Mouse (Mus musculus) hindbrain, embryonic 11.5 days (tissue): ENCODE measurements at regions not wholly inside any gene's neighbourhood (a gene's known extent, or its start where the extent isn't known, plus 50 kb on each side); places are given as distances from the start of the nearest gene placed in this dataset.

ENCODE experiments used
- ATAC-seq: fragments of 200-750 bp; cut with Nextera tagmentation; 2 replicates; pipeline ENCODE4 v1.8.0; 2017; ENCODE audit warnings: mild to moderate bottlenecking, moderate TSS enrichment, moderate library complexity; ENCODE audit not compliant: low FRiP score
- DNase-seq: peaks from one replicate; pipeline ENCODE4 v3.0.0-alpha.2; 2015; ENCODE audit warnings: low spot score
- H3K27ac ChIP-seq: fragments of 300-500 bp; sonication (generic); 2 replicates; pipeline ENCODE4 v1.5.1; 2014; ENCODE audit warnings: mild to moderate bottlenecking, low read depth, low read length
- H3K27me3 ChIP-seq: fragments of 300-500 bp; sonication (generic); 2 replicates; pipeline ENCODE4 v1.6.1; 2014; ENCODE audit warnings: mild to moderate bottlenecking, low read length, moderate library complexity, mixed read lengths; ENCODE audit not compliant: control insufficient read depth, insufficient read depth
- H3K36me3 ChIP-seq: fragments of 300-500 bp; sonication (generic); 2 replicates; pipeline ENCODE4 v1.6.1; 2014; ENCODE audit warnings: mild to moderate bottlenecking, low read length, moderate library complexity, mixed read lengths; ENCODE audit not compliant: control insufficient read depth, insufficient read depth
- H3K4me1 ChIP-seq: fragments of 300-500 bp; sonication (generic); replicated peaks from 2 replicates; pipeline ENCODE4 v1.6.1; 2014; ENCODE audit warnings: low read length, mixed read lengths; ENCODE audit not compliant: control insufficient read depth, insufficient read depth
- H3K4me2 ChIP-seq: fragments of 300-500 bp; sonication (generic); replicated peaks from 2 replicates; pipeline ENCODE4 v1.6.1; 2014; ENCODE audit warnings: mild to moderate bottlenecking, low read depth, low read length
- H3K4me3 ChIP-seq: fragments of 300-500 bp; sonication (generic); 2 replicates; pipeline ENCODE4 v1.5.1; 2014; ENCODE audit warnings: low read depth, low read length
- H3K9ac ChIP-seq: fragments of 300-500 bp; sonication (generic); 2 replicates; pipeline ENCODE4 v1.6.1; 2014; ENCODE audit warnings: low read depth, low read length
- H3K9me3 ChIP-seq: fragments of 300-500 bp; sonication (generic); 2 replicates; pipeline ENCODE4 v1.6.1; 2016; ENCODE audit warnings: low read length; ENCODE audit not compliant: control insufficient read depth
- WGBS: fragments of 180-500 bp; shearing (Covaris S2); extraction: QIAGEN DNeasy Blood & Tissue Kit; methylation state at CpG from one replicate; pipeline ENCODE4 v1.1.7; 2014; 5-methylcytosine and 5-hydroxymethylcytosine counted together

DNA sequence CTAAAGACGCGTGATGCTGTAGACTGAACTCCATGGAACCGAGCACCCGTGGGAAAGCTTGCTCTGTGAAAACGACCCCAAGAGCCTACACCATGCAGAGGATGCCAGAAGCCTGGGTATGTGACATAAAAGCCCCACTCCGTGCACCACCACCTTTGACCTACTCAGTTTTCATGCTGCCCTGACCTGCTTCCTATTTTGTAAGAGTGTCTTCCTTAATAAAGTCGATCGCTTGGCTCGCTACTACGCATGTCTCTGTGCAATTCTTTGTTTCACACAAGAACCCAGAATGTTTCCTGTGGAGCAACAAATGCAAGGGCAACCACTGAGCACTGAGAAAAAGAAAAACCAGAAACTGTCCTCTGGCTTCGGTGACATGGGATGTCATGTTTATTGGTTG, 60.5 kb downstream of the Sec61b start:
- Histone ChIP-seq H3K9me3 (no peaks in the 10 kb centered on the region), H3K4me3 (no peak overlapping the region), H3K9ac (no peak overlapping the region), H3K27ac (no peak overlapping the region), H3K36me3 (no peaks in the 10 kb centered on the region), H3K4me1 (no peaks in the 10 kb centered on the region), H3K4me2 (no peak overlapping the region), H3K27me3 (no peaks in the 10 kb centered on the region)
- ATAC-seq (no peak), DNase-seq (no peak)
- WGBS = 63% methylated on average over 11 of the region's 11 CpGs

DNA sequence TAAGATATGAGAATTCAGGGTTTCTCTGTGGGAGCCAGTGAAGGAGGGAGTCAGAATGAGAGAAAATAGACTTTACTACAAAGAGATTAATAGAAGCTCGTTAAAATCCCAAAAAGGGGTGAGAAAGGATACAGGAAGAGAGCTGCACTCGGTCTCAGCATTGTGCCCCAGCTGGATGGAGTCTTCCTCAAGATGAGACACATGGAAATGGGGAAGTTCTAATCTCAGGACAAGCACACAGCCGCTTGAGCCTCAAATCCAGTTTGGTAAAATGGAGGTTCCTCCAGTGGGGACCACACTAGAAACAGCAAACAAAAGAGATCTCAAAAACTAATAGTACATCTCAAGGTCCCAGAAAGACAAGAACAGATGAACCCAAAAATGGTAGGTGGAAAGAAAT, 93.2 kb downstream of the Sec61b start:
- ATAC-seq (no peak), DNase-seq (no peak)
- no peaks in the 10 kb centered on the region for H3K9me3 ChIP-seq

DNA sequence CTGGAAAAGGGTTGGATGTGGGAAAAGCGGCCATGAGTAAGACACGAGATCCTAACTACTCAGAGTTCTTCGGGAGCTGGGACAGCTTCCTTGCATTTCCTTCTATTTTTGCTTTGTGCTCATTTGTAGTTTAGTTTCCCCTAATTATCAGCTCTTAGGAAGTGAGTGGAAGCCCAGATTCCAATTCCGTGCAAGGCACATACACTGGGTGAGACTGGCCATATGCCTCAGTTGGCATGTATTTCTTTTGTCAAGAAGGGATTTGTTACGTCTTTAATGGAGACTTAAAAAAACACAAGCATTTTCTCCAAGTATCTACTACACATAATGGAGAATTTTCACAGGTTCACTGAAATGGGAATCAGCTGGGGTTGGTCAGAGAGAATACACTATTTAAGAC, 96.4 kb downstream of the Sec61b start:
- no peaks in the 10 kb centered on the region for H3K4me1 ChIP-seq
- no peaks in the 10 kb centered on the region for H3K27me3 ChIP-seq
- ATAC-seq = no peak
- no peak for DNase-seq
- H3K4me2 ChIP-seq = no peak overlapping the region
- 89% methylated on average over 5 of the region's 5 CpGs for whole genome bisulfite sequencing
- H3K27ac ChIP-seq = no peak overlapping the region
- no peak overlapping the region for H3K9ac ChIP-seq
- no peaks in the 10 kb centered on the region for H3K9me3 ChIP-seq
- H3K36me3 ChIP-seq = no peaks in the 10 kb centered on the region
- no peak overlapping the region for H3K4me3 ChIP-seq

More for the DNA sequence above, 93.2 kb downstream of the Sec61b start:
- Histone ChIP-seq H3K4me1 (no peaks in the 10 kb centered on the region), H3K9ac (no peak overlapping the region), H3K27ac (no peak overlapping the region), H3K36me3 (no peaks in the 10 kb centered on the region), H3K4me3 (no peak overlapping the region), H3K4me2 (no peak overlapping the region), H3K27me3 (no peaks in the 10 kb centered on the region)
- 87% methylated on average over 3 of the region's 3 CpGs for WGBS

DNA sequence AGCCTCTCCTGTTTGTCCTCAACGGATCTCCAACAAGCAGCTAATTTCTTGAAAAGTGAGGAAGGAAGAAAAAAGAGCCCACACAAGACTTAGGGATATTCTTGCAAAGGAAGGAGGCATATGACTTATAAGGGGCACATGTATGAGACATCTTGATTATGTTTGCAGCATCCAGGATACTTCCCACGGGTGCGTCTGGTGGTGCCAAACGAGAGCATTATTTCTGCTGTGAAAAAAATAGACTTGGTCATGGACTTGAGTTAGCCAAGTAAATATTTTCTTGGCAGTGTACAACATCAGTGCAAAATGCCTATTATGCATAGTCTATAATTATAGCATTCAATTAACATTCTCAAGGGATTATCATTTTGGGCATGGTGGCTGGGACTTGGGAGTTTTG, 101.6 kb downstream of the Sec61b start:
- ATAC-seq = no peak
- H3K4me1 ChIP-seq = no peaks in the 10 kb centered on the region
- 93% methylated on average over 4 of the region's 4 CpGs for WGBS

DNA sequence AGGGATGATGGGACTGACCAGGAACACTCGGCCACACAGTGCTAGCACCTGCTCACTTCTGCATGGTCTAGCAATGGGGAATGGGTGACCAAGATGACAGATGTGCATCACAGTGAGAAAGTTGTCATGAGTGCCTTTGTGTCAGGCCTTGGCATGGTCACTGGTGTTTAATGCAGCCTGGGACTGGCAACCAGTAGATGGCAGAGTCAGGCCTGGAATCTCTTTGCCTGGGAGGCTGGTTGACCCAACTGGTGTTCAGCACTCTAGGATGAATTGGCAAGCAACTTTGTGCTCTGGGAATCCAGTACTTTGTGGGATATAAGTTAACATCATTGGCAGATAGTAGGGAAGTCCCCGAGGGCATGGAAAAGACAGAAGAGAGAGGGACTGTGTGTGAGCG, 103.0 kb downstream of the Sec61b start:
- DNase-seq = no peak

More for the DNA sequence above, 101.6 kb downstream of the Sec61b start:
- H3K27ac ChIP-seq = no peak overlapping the region
- no peaks in the 10 kb centered on the region for H3K9me3 ChIP-seq
- no peak overlapping the region for H3K4me2 ChIP-seq
- H3K9ac ChIP-seq = no peak overlapping the region
- no peaks in the 10 kb centered on the region for H3K36me3 ChIP-seq
- H3K27me3 ChIP-seq = no peaks in the 10 kb centered on the region
- no peak overlapping the region for H3K4me3 ChIP-seq
- DNase-seq = no peak

DNA sequence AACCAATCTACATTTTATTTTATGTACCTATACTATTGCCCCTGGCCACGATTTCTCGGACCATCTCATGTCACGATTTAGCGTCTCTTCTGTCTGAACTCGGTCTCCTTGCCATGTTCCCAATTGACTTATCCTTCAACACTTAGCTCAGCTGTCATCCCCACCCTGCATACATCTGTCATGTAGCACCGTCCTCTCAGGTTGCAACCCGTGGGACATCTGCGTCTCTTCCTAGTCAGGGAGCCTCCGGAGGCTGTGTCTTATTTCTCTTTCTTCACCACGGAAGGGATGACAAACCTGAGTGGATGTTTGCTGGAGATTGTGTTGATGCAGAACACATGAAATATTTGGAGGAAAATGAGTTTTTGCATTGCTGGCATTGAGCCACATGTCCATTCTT, 104.2 kb downstream of the Sec61b start:
- Histone ChIP-seq H3K4me3 (no peak overlapping the region), H3K9me3 (no peaks in the 10 kb centered on the region), H3K4me1 (no peaks in the 10 kb centered on the region), H3K9ac (no peak overlapping the region), H3K4me2 (no peak overlapping the region), H3K27me3 (no peaks in the 10 kb centered on the region), H3K27ac (no peak overlapping the region), H3K36me3 (no peaks in the 10 kb centered on the region)
- no peak for DNase-seq
- WGBS = 89% methylated on average over 10 of the region's 10 CpGs
- ATAC-seq = no peak

More for the DNA sequence above, 103.0 kb downstream of the Sec61b start:
- H3K4me1 ChIP-seq = no peaks in the 10 kb centered on the region
- H3K27ac ChIP-seq = no peak overlapping the region
- no peak overlapping the region for H3K4me3 ChIP-seq
- WGBS = 92% methylated on average over 3 of the region's 3 CpGs
- no peaks in the 10 kb centered on the region for H3K36me3 ChIP-seq
- H3K9me3 ChIP-seq = no peaks in the 10 kb centered on the region
- H3K9ac ChIP-seq = no peak overlapping the region
- no peaks in the 10 kb centered on the region for H3K27me3 ChIP-seq
- H3K4me2 ChIP-seq = no peak overlapping the region
- ATAC-seq = no peak

DNA sequence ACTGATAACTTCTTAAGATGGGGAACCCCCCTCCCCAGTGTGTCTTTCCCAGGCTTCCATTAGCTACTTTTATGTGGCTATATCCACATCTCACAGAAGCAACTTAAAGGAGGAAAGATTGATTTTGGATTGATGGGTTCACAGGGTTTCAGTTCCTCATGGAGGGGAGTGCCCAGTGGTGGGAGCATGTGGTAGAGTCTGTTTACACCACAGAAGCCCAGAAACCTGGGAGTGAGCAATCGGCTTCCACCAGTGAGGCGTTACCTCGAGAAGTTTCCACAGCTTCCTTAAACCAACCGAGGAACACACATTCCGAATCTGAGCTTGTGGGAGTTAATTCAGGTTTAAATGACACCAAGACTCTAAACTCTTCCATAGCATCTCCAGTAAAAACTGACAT, 106.1 kb downstream of the Sec61b start:
- Histone ChIP-seq H3K36me3 (no peaks in the 10 kb centered on the region), H3K4me3 (no peak overlapping the region), H3K27me3 (no peaks in the 10 kb centered on the region), H3K27ac (no peak overlapping the region), H3K4me1 (no peaks in the 10 kb centered on the region), H3K4me2 (no peak overlapping the region), H3K9ac (no peak overlapping the region), H3K9me3 (no peaks in the 10 kb centered on the region)
- DNase-seq (no peak), ATAC-seq (no peak)
- WGBS = 93% methylated on average over 5 of the region's 5 CpGs

DNA sequence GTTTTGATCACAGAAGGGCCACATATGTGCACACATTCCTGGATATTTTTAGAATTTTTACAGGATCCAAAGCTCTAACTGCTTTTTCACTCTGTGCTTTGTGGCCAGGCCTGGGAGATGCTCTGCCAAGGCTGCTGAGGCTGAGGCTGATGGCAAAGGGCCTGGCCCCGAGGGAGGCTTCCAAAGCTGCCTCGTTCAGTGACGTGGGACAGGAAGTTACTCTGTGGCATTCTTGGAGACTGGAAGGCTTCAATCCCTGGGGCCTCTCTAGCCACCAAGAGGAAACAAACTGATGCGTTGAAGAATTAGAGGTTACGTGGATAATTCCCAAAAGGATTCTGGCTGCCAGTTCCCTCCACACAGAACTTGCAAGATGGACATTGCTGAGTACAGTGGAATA, 112.8 kb downstream of the Sec61b start:
- Histone ChIP-seq H3K27me3 (no peaks in the 10 kb centered on the region), H3K4me3 (no peak overlapping the region), H3K4me2 (no peak overlapping the region), H3K9me3 (no peaks in the 10 kb centered on the region), H3K4me1 (no peaks in the 10 kb centered on the region), H3K27ac (no peak overlapping the region), H3K9ac (no peak overlapping the region), H3K36me3 (no peaks in the 10 kb centered on the region)
- DNase-seq (no peak), ATAC-seq (no peak)
- 74% methylated on average over 5 of the region's 5 CpGs for WGBS

DNA sequence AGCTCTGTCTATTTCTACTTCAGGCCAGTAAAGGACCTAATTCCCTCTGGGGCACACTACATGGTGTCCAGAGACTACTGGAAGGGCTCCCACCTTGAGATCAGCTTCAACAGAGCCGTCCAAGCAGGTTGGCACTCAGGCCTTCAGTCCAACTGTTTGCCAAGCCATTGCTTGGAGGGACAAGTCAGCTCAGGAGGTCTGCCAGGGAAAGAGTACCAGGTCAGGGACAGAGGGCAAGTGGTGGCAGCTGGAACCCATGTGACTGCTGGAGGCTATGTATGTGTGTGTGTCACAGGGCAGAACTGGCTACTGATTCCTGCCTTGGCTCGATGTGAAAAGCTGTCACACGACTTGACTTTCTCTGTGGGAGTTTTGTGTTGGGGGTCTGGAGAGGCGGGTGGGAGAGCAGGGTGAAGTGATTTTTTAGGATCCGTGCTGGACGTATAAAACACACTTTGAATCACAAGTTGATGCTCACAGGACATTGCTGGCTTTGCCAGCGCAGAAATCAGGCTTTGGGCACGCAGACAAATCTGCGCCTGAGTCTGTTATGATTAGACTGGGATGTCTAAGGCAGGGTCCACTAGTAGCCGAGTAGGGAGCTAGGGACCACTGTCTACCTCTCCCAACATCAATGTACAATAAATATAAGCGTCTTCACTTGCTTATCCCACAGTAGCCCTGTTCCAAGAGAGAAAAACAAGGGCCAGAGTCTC, 118.0 kb downstream of the Sec61b start:
- Histone ChIP-seq H3K9ac (no peak overlapping the region), H3K27ac (no peak overlapping the region), H3K27me3 (no peaks in the 10 kb centered on the region), H3K36me3 (no peaks in the 10 kb centered on the region), H3K4me2 (no peak overlapping the region), H3K4me3 (no peak overlapping the region), H3K9me3 (no peaks in the 10 kb centered on the region), H3K4me1 (no peaks in the 10 kb centered on the region)
- ATAC-seq = no peak
- no peak for DNase-seq
- WGBS = 85% methylated on average over 11 of the region's 11 CpGs
